Mouse (Mus musculus) Muller cell, postnatal 12 days (primary cell): Measurements from ENCODE around the gene Mcts1.

Experiments
- DNase-seq: peaks from one replicate; pipeline ENCODE4 v3.0.0-alpha.2; 2015; ENCODE audit errors: inconsistent ontology term

Gene Mcts1

GRCm38 (mm10) chrX:38656206-38656883, 56.0 kb downstream of the Mcts1 start:
- DNase-seq = no peak
